Mouse (Mus musculus) gastrocnemius, adult 8-10 months (tissue): ENCODE data around the gene Ces2b. TPM values are rescaled to one million over a fixed set of nuclear protein-coding genes. Genes with fewer than 3 reads are reported as not detected.
"Not testable (repeated sequence)": the region's sequence is repeated elsewhere in the genome, so short reads cannot be mapped to it uniquely, and the experiment has no call there.

Source experiments
- DNase-seq, 2 experiments: peaks; one replicate each; pipeline ENCODE4 v3.0.0; 2022; ENCODE audit warnings: low spot score in 2 of 2
- total RNA-seq, 4 experiments: library from RNA; stranded (reverse); gene quantifications; 2 replicates each; pipeline ENCODE4 v1.2.4; 2022

Gene Ces2b
- total RNA-seq, result under 1 TPM in 1 of 4 experiments, not detected in 3; 0.09 TPM

GRCm38 (mm10) chr8:104831440-104831839 is at the start of gene Ces2b:
Ces2b (plus strand) TSS chr8:104831572.
- no peak for DNase-seq

- DNase-seq, result no peak
Measured at GRCm38 (mm10) chr8:104787049-104787448, 44.3 kb upstream of the Ces2b start.

GRCm38 (mm10) chr8:104788929-104789328 is 42.4 kb upstream of the Ces2b start:
- DNase-seq, result no peak

- no peak for DNase-seq
Measured at GRCm38 (mm10) chr8:104789886-104790680, 41.3 kb upstream of the Ces2b start.

GRCm38 (mm10) chr8:104799385-104799784 is 32.0 kb upstream of the Ces2b start:
- no peak for DNase-seq

- DNase-seq, result no peak
Measured at GRCm38 (mm10) chr8:104806127-104806526, 25.2 kb upstream of the Ces2b start.

GRCm38 (mm10) chr8:104808542-104809413 is 22.6 kb upstream of the Ces2b start:
- DNase-seq, result no peak

- no peak for DNase-seq
Measured at GRCm38 (mm10) chr8:104809436-104809835, 21.9 kb upstream of the Ces2b start.

GRCm38 (mm10) chr8:104826912-104827311 is 4.5 kb upstream of the Ces2b start:
- no peak for DNase-seq

GRCm38 (mm10) chr8:104828221-104828620 is 3.2 kb upstream of the Ces2b start:
- DNase-seq, result no peak

GRCm38 (mm10) chr8:104841360-104842078 is 10.1 kb downstream of the Ces2b start:
- no peak for DNase-seq

- no peak for DNase-seq
Measured at GRCm38 (mm10) chr8:104846831-104847230, 15.5 kb downstream of the Ces2b start, which contains the start of gene Ces2c. Ces2c (plus strand) TSS chr8:104847068.

GRCm38 (mm10) chr8:104847741-104848462 is 16.5 kb downstream of the Ces2b start:
- no peak for DNase-seq

- DNase-seq, result not testable (repeated sequence)
Measured at GRCm38 (mm10) chr8:104866844-104867531, 35.6 kb downstream of the Ces2b start.

GRCm38 (mm10) chr8:104868876-104869275 is 37.5 kb downstream of the Ces2b start:
- DNase-seq, result not testable (repeated sequence)

GRCm38 (mm10) chr8:104886223-104886926 is 55.0 kb downstream of the Ces2b start:
- not testable (repeated sequence) for DNase-seq
